Mouse (Mus musculus): ENCODE results near the gene Slc25a5.

The Slc25a5 gene

GRCm38 (mm10) chrX:36837069-36837676 is 41.7 kb downstream of the Slc25a5 start:
- no peak for DNase-seq (ENCODE audit: low spot score in 2 of 2)

- DNase-seq (ENCODE audit: low spot score in 2 of 2) = no peak
These were observed 43.9 kb downstream of the Slc25a5 start for GRCm38 (mm10) chrX:36839391-36839790.

GRCm38 (mm10) chrX:36841698-36842097 is 46.2 kb downstream of the Slc25a5 start:
- no peak for DNase-seq (ENCODE audit: low spot score in 2 of 2)

GRCm38 (mm10) chrX:36843346-36843990 is 48.0 kb downstream of the Slc25a5 start:
- DNase-seq (ENCODE audit: low spot score in 2 of 2) = no peak

GRCm38 (mm10) chrX:36847152-36847551 is 51.7 kb downstream of the Slc25a5 start:
- DNase-seq (ENCODE audit: low spot score in 2 of 2) = no peak
